Mouse (Mus musculus): ENCODE measurements at regions not wholly inside any gene's neighbourhood (a gene's known extent, or its start where the extent isn't known, plus 50 kb on each side); places are given as distances from the start of the nearest gene placed in this dataset.

GRCm38 (mm10) chr6:117448652-117449051, 280.3 kb downstream of the Cxcl12 start:
- Histone ChIP-seq H3K27ac (no peak overlapping the region), H3K4me3 (ENCODE audit: inconsistent target) (no peak overlapping the region), H3K79me2 (ENCODE audit: inconsistent target) (no peaks in the 10 kb centered on the region), H3K36me3 (ENCODE audit: inconsistent target) (no peaks in the 10 kb centered on the region)
- WGBS (ENCODE audit: missing documents): 83% methylated on average over 3 of the region's 3 CpGs

- H3K36me3 ChIP-seq (ENCODE audit: inconsistent target): no peaks in the 10 kb centered on the region
- 91% methylated on average over 5 of the region's 5 CpGs for WGBS (ENCODE audit: missing documents)
- H3K79me2 ChIP-seq (ENCODE audit: inconsistent target): no peaks in the 10 kb centered on the region
- no peak overlapping the region for H3K4me3 ChIP-seq (ENCODE audit: inconsistent target)
- no peak overlapping the region for H3K27ac ChIP-seq
Observed at GRCm38 (mm10) chr6:117451001-117451400, 282.7 kb downstream of the Cxcl12 start.

GRCm38 (mm10) chr6:117460193-117460592, 291.9 kb downstream of the Cxcl12 start:
- Histone ChIP-seq H3K27ac (no peak overlapping the region), H3K4me3 (ENCODE audit: inconsistent target) (no peak overlapping the region), H3K79me2 (ENCODE audit: inconsistent target) (no peaks in the 10 kb centered on the region), H3K36me3 (ENCODE audit: inconsistent target) (no peaks in the 10 kb centered on the region)
- 93% methylated on average over 5 of the region's 5 CpGs for whole genome bisulfite sequencing (ENCODE audit: missing documents)

- no peak overlapping the region for H3K27ac ChIP-seq
- H3K4me3 ChIP-seq (ENCODE audit: inconsistent target): no peak overlapping the region
- no peaks in the 10 kb centered on the region for H3K36me3 ChIP-seq (ENCODE audit: inconsistent target)
- 97% methylated on average over 4 of the region's 4 CpGs for WGBS (ENCODE audit: missing documents)
- no peaks in the 10 kb centered on the region for H3K79me2 ChIP-seq (ENCODE audit: inconsistent target)
Observed at GRCm38 (mm10) chr6:117465165-117465564, 296.8 kb downstream of the Cxcl12 start.

GRCm38 (mm10) chr6:117465606-117466174, 297.4 kb downstream of the Cxcl12 start:
- Histone ChIP-seq H3K27ac (no peak overlapping the region), H3K36me3 (ENCODE audit: inconsistent target) (no peaks in the 10 kb centered on the region), H3K4me3 (ENCODE audit: inconsistent target) (no peak overlapping the region), H3K79me2 (ENCODE audit: inconsistent target) (no peaks in the 10 kb centered on the region)
- WGBS (ENCODE audit: missing documents): 85% methylated on average over 5 of the region's 5 CpGs

- no peaks in the 10 kb centered on the region for H3K36me3 ChIP-seq (ENCODE audit: inconsistent target)
- WGBS (ENCODE audit: missing documents): 89% methylated on average over 2 of the region's 2 CpGs
- H3K27ac ChIP-seq: no peak overlapping the region
- H3K4me3 ChIP-seq (ENCODE audit: inconsistent target): no peak overlapping the region
- no peaks in the 10 kb centered on the region for H3K79me2 ChIP-seq (ENCODE audit: inconsistent target)
Observed at GRCm38 (mm10) chr6:117479376-117479775, 311.0 kb downstream of the Cxcl12 start.

GRCm38 (mm10) chr6:117480396-117480795, 312.1 kb downstream of the Cxcl12 start:
- no peak overlapping the region for H3K27ac ChIP-seq
- no peaks in the 10 kb centered on the region for H3K36me3 ChIP-seq (ENCODE audit: inconsistent target)
- 90% methylated on average over 2 of the region's 2 CpGs for WGBS (ENCODE audit: missing documents)
- no peak overlapping the region for H3K4me3 ChIP-seq (ENCODE audit: inconsistent target)
- H3K79me2 ChIP-seq (ENCODE audit: inconsistent target): no peaks in the 10 kb centered on the region

- H3K27ac ChIP-seq: no peak overlapping the region
- H3K36me3 ChIP-seq (ENCODE audit: inconsistent target): no peaks in the 10 kb centered on the region
- 100% methylated on average over 3 of the region's 4 CpGs for WGBS (ENCODE audit: missing documents)
Observed at GRCm38 (mm10) chr6:117489161-117489560, 320.8 kb downstream of the Cxcl12 start.

GRCm38 (mm10) chr6:117489761-117490396, 321.5 kb downstream of the Cxcl12 start:
- 87% methylated on average over 3 of the region's 3 CpGs for WGBS (ENCODE audit: missing documents)
- H3K36me3 ChIP-seq (ENCODE audit: inconsistent target): no peaks in the 10 kb centered on the region
- no peaks in the 10 kb centered on the region for H3K79me2 ChIP-seq (ENCODE audit: inconsistent target)

More at GRCm38 (mm10) chr6:117489161-117489560, 320.8 kb downstream of the Cxcl12 start:
- no peak overlapping the region for H3K4me3 ChIP-seq (ENCODE audit: inconsistent target)
- H3K79me2 ChIP-seq (ENCODE audit: inconsistent target): no peaks in the 10 kb centered on the region

GRCm38 (mm10) chr6:117494971-117495370, 326.6 kb downstream of the Cxcl12 start:
- Histone ChIP-seq H3K36me3 (ENCODE audit: inconsistent target) (no peaks in the 10 kb centered on the region), H3K79me2 (ENCODE audit: inconsistent target) (no peaks in the 10 kb centered on the region), H3K27ac (no peak overlapping the region), H3K4me3 (ENCODE audit: inconsistent target) (no peak overlapping the region)
- WGBS (ENCODE audit: missing documents): 100% methylated on average over 1 of the region's 1 CpGs

More at GRCm38 (mm10) chr6:117489761-117490396, 321.5 kb downstream of the Cxcl12 start:
- no peak overlapping the region for H3K4me3 ChIP-seq (ENCODE audit: inconsistent target)
- no peak overlapping the region for H3K27ac ChIP-seq

- Histone ChIP-seq H3K4me3 (ENCODE audit: inconsistent target) (no peak overlapping the region), H3K27ac (0 out of 2 replicates have a peak overlapping the region, but pooled peaks have one; percentile 7)
Observed at GRCm38 (mm10) chr6:117497337-117497736, 329.0 kb downstream of the Cxcl12 start.

GRCm38 (mm10) chr6:117497904-117498303, 329.6 kb downstream of the Cxcl12 start:
- Histone ChIP-seq H3K4me3 (ENCODE audit: inconsistent target) (no peak overlapping the region), H3K79me2 (ENCODE audit: inconsistent target) (no peaks in the 10 kb centered on the region), H3K27ac (no peak overlapping the region), H3K36me3 (ENCODE audit: inconsistent target) (no peaks in the 10 kb centered on the region)
- WGBS (ENCODE audit: missing documents): 87% methylated on average over 5 of the region's 5 CpGs

More at GRCm38 (mm10) chr6:117497337-117497736, 329.0 kb downstream of the Cxcl12 start:
- Histone ChIP-seq H3K79me2 (ENCODE audit: inconsistent target) (no peaks in the 10 kb centered on the region), H3K36me3 (ENCODE audit: inconsistent target) (no peaks in the 10 kb centered on the region)
- WGBS (ENCODE audit: missing documents): 29% methylated on average over 5 of the region's 5 CpGs

GRCm38 (mm10) chr6:117502346-117502745, 334.0 kb downstream of the Cxcl12 start:
- Histone ChIP-seq H3K36me3 (ENCODE audit: inconsistent target) (no peaks in the 10 kb centered on the region), H3K79me2 (ENCODE audit: inconsistent target) (no peaks in the 10 kb centered on the region), H3K4me3 (ENCODE audit: inconsistent target) (no peak overlapping the region), H3K27ac (no peak overlapping the region)
- 19% methylated on average over 5 of the region's 5 CpGs for WGBS (ENCODE audit: missing documents)

GRCm38 (mm10) chr6:117504771-117505170, 336.2 kb upstream of the Zfp637 start:
- Histone ChIP-seq H3K4me3 (ENCODE audit: inconsistent target) (no peak overlapping the region), H3K27ac (no peak overlapping the region), H3K36me3 (ENCODE audit: inconsistent target) (no peaks in the 10 kb centered on the region), H3K79me2 (ENCODE audit: inconsistent target) (no peaks in the 10 kb centered on the region)
- WGBS (ENCODE audit: missing documents): 97% methylated on average over 10 of the region's 10 CpGs

- no peaks in the 10 kb centered on the region for H3K36me3 ChIP-seq (ENCODE audit: inconsistent target)
- H3K4me3 ChIP-seq (ENCODE audit: inconsistent target): no peak overlapping the region
- 77% methylated on average over 3 of the region's 3 CpGs for WGBS (ENCODE audit: missing documents)
- H3K27ac ChIP-seq: no peak overlapping the region
- no peaks in the 10 kb centered on the region for H3K79me2 ChIP-seq (ENCODE audit: inconsistent target)
Observed at GRCm38 (mm10) chr6:117505431-117505830, 335.5 kb upstream of the Zfp637 start.
